Mouse (Mus musculus) CH12.LX (cell line): Measurements from ENCODE around the gene Dtnbp1.

ENCODE experiments used
- CTCF ChIP-seq, 2 experiments: IDR thresholded peaks in 1 of 2; conservative IDR thresholded peaks in 1 of 2; 2 replicates each; pipeline ENCODE4 v1.5.1; 2011 to 2012; ENCODE audit warnings: low read depth in 2 of 2, low read length in 2 of 2, improper control_type of control experiment in 1 of 2, inconsistent platforms in 1 of 2, mild to moderate bottlenecking in 1 of 2, moderate library complexity in 1 of 2
- EP300 ChIP-seq: IDR thresholded peaks from 2 replicates; pipeline ENCODE4 v1.6.1; 2011; ENCODE audit warnings: low read length, improper control_type of control experiment
- ZNF384 ChIP-seq: IDR thresholded peaks from 2 replicates; pipeline ENCODE4 v1.6.1; 2012; ENCODE audit warnings: low read depth, low read length, improper control_type of control experiment, inconsistent platforms

DNA sequence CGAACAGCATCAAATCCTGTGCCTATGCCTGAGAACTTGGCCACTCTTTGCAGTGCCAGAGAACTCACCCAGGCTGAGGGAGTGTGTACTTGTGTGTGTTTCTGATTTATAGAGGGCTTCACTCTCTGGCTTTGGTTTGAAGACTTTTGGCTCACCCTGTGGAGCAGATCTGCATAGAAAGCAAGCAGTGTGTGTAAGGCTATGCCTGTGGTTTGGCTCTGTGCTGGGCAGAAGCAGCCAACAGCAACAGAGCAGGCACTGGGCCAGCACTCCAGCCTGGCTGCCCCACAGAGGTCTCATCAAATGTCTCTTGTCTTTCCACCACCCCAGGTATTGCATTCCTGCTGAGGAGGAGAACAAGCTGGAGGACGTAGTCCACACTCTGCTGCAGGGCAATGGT is 89.1 kb downstream of the Dtnbp1 start:
- TF ChIP-seq ZNF384: no peak
- no peak for TF ChIP-seq CTCF (conservative IDR thresholded peaks at IDR 0.05 in 1 of 2, IDR thresholded peaks at IDR 0.05 in 1 of 2; ENCODE audit: low read depth in 2 of 2, low read length in 2 of 2)
- no peak for TF ChIP-seq EP300
